Mouse (Mus musculus): ENCODE results near the gene Gins1. TPM values are rescaled to one million over a fixed set of nuclear protein-coding genes. Genes with fewer than 3 reads are reported as not detected.

The Gins1 gene
- polyA plus RNA-seq, 1 experiment from 2014 or later, result 28.0 TPM

Other genes with a start within 250 kb of the Gins1 start
- 6.7 and 8.0 TPM in 2 replicates for gene Acss1, start 236.9 kb upstream of the Gins1 start, polyA plus RNA-seq (2015; fragmentation: Nextera tagmentation; extraction: Ambion mirVana)
- 0.05 TPM in 1 of 2 replicates, not detected in the other for gene Vsx1, start 216.0 kb upstream of the Gins1 start, polyA plus RNA-seq (2015; fragmentation: Nextera tagmentation; extraction: Ambion mirVana)
- 25.1 and 28.5 TPM in 2 replicates for gene Entpd6, start 156.4 kb upstream of the Gins1 start, polyA plus RNA-seq (2015; fragmentation: Nextera tagmentation; extraction: Ambion mirVana)
- 85.8 and 88.5 TPM in 2 replicates for gene Pygb, start 118.7 kb upstream of the Gins1 start, polyA plus RNA-seq (2015; fragmentation: Nextera tagmentation; extraction: Ambion mirVana)
- gene Abhd12, start 659 bp upstream of the Gins1 start, polyA plus RNA-seq (2015; fragmentation: Nextera tagmentation; extraction: Ambion mirVana), result 74.2 and 78.9 TPM in 2 replicates
- gene Ninl, start 134.0 kb downstream of the Gins1 start, polyA plus RNA-seq (2015; fragmentation: Nextera tagmentation; extraction: Ambion mirVana), result 6.7 and 6.8 TPM in 2 replicates
- gene Nanp, start 134.0 kb downstream of the Gins1 start, polyA plus RNA-seq (2015; fragmentation: Nextera tagmentation; extraction: Ambion mirVana), result 42.0 and 43.9 TPM in 2 replicates
- gene Gm14151, start 186.9 kb downstream of the Gins1 start, polyA plus RNA-seq (2015; fragmentation: Nextera tagmentation; extraction: Ambion mirVana), result not detected in 2 replicates
- not detected in 2 replicates for gene Gm14147, start 192.8 kb downstream of the Gins1 start, polyA plus RNA-seq (2015; fragmentation: Nextera tagmentation; extraction: Ambion mirVana)

Data from embryonic facial prominence, embryonic 15.5 days (tissue).